Mouse (Mus musculus) natural killer cell, adult 2 months (primary cell): ENCODE measurements at regions not wholly inside any gene's neighbourhood (a gene's known extent, or its start where the extent isn't known, plus 50 kb on each side); places are given as distances from the start of the nearest gene placed in this dataset.
A peak's percentile ranks its signal among the peaks of the same experiment; 100 is the strongest.

Source experiments
- DNase-seq, 2 experiments: peaks; one replicate each; pipeline ENCODE4 v3.0.0; 2022; ENCODE audit warnings: low spot score in 2 of 2

DNA sequence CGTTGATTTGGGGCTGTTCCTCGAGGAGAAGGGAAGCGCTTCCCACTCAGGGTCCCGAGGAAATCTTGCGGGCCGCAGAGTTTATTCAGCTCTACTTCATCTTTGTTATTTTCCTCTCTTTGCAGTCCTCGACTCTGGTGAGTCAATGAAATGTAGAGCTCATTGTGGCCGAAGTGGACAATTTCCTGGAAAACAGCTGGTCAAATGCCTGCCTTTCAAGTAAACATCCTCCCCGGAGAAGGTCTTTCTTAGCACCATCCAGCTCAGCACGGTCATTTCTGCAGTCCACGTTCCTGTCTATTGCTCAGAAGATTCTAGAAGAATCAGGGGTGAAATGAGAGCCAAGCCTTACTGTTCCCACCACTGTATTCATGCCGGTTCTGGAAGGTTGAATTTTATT is 133.0 kb downstream of the Bcas1 start:
- no peak for DNase-seq

DNA sequence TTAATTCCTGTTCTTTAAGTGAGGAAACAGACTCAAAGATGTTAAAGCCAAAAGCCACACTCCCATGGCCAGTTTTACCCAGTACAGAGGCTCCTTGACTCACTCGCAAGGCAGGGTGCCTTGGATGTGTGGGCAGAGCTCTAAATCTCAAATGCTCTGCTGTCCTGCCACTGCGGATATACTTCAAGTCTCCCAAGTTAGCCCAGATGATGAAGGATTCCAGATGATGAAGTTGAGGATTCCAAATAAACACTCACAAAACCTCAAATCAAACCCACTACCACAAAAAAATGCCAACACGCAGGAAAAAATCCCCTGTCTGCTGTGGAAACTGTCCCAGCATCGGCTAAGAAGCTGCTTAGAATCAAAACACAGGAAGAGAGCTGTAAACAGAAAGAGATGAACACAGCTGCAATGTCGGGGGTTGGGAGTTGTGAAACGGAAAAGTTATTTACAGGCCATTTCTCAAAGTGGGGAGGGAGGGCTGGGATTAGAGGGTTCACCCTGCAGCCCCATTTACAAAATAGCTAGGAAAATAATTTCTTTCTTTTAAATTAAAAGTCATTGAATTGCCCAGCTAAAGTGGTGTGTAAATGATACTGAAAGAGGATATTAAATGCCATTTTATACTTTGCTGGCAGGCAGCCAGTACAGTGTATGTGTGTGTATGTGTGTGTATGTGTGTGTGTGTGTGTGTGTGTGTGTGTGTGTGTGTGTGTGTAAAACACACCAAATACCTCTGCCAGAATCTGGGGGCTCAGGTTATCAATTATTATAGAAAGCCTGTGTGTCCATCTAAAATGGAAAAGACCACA is 135.6 kb downstream of the Bcas1 start:
- DNase-seq: no peak

DNA sequence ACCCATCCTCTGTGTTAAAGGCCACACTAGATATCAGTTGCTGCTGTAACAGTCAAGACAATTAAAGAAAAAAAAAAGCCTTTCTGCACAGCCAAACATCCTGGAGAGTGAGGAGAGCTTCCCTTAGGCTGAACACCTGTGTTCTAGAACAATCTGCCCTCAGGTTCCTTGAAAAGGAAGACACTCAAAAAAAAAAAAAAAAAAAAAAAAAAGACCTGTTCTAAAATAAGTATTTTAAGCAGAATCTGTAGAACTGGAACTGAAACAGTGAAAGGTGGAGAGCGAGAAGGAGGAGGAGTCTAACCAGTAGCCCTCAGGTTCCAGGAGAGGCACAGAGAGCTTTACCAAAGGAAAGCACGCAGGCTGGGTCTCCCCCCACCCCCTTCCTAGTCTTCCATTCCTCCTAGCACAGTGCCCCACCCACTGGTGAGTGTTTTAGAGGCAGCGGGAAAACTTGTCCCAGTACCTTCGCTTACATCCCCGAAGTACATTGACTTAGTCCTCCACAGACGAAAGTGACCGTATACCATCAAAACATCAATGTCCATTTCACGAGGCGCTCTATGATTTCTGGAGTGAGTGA is 138.2 kb downstream of the Bcas1 start:
- no peak for DNase-seq

DNA sequence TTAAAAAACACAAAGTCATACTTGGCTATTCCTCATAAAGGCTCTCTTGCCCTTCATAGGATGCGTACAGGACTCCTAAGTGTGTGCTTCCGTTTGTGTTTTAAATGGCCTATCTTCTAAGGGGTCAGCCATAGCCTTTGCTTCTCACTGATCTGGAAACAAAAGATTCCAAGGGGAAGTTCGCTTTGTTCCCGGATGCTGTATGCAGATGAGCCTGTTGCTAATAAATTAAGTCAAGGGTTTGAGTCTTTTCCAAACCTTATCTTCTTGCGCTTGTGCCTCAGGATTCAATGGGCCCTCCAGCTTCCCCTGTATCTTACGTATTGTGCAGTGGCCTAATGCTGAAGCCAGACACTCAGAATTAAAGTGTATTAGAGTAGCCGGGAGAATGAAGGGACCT is 138.9 kb downstream of the Bcas1 start:
- no peak for DNase-seq

DNA sequence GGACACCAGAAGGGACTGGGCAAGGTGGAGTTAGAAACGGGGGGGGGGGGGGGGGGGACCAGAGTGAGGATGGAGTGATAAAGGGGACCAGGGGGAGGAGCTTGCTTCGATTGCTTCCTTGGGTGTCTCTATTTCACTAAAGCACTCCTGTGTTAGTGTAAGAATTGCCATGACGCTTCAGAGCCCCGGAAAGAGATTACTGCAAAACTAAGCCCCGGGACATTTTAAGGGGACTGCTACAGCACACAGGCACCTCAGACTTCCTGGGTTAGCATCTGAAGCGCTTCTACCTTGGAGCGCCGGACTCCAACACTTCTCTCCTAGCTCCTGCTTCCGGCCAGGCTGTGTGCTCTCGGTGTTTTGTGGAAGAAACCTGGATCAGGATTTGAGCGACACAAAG is 139.4 kb downstream of the Bcas1 start:
- DNase-seq: no peak

DNA sequence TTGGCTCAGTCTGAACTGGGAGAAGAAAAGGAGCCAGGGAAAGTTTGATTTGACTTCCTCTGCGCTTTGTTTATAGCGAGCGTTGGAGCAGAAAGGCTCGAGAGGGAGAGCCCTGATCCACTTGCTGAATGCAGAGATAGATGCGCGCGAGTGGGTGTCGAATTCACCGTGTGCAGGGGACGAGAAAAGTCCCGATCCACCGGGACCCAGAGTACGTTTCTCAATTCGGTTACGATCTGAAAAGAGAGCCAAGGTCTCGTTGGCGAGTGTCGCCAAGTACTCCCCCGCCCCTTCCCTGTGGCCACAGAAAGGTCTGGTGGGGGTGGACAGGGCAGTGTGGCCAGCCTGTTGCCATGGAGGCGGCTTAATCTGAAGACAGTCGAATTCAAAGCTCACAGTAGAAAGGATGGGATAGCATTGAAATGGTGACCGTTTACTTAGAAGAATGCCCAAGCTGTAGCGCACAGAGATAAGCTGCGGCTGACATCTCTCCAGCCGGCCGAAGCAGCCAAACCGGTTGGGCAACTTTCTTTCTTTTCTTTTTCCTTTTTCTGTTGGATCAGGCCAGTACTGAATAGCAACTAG is 139.5 kb upstream of the Zfp217 start:
- no peak for DNase-seq

DNA sequence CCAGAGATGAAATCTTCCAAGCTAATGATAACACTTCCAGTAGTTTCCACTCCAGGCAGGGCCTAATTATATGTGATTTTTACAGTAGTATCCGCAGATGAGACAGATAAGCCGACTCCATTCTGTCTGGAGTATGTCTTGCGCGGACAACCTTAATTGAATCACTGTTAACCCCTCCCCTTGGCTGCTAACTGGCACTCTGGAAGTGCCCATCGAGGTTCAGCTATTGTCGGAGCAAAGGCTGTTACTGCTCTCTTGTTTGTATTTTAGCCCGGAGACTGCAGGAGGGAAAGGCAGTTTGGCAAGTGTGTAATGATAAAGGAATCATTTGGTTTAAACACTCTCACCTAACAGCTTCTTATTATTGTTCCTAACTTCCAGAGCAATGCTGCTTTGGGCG is 138.9 kb upstream of the Zfp217 start:
- DNase-seq: no peak

DNA sequence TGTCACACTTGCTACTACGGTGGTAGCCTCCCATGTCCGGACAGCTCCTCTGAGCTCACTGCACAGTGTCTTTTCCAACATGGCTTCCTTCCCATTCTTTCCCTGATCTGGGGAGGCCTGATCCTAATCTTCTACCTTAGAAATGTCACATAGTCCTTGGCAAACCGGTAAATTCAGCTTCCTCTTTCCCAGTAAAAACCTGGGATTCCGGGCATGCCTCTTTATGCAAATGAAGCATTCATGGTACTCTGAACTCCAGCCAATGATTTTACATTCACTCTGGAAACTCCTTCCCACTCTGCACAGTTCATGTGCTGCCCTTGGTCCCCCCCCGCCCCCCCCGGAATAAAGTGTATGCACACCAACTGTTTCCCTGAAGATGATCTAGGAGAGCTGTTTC is 134.6 kb upstream of the Zfp217 start:
- DNase-seq: no peak

DNA sequence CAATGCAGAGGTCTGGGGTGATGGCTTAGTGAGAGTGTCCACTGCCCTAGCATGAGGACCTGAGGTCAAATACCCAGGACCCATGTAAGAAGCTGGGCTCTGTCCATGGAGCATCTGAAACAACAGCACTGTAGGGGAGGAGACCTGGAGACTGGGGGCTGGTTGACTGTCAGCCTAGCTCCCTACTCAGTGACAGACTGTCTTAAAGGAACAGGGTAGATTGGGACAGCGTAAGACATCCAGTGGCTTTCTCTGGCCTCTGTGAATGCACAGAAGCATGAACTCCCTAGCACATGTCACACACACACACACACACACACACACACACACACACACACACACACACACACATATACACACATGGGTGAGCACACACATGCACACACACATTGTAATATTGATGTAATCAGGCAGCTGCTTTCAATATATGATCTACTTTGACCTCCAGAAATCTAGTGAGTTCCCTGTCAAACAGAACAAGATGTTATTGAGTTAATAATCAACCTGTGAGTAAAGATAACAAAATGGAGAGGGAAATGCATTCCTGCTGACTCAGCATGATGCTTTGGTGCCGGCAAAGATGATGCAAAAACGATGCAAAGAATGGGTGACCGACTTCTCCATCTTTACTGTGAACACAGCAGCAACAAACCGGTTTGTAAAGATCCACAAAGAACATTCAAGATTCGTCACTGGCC is 133.6 kb upstream of the Zfp217 start:
- no peak for DNase-seq

DNA sequence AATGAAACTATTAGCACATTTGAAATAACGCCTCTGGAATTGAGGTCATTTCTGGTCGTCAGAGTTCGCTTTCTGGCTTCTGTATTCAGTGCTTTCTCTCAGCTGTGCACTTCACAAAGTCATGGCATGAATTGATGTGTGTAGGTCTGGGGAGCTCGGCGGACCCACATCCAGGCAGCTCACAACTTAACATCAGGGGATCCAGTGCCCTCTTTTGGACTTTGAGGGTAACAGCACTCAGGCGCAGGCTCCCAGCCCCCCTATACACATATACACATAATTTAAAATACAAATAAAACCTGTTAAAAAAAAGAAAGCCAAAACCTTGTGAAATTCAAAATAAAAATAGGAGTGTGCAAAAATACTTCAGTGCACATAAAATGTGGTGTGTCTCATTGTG is 132.8 kb upstream of the Zfp217 start:
- DNase-seq: no peak

DNA sequence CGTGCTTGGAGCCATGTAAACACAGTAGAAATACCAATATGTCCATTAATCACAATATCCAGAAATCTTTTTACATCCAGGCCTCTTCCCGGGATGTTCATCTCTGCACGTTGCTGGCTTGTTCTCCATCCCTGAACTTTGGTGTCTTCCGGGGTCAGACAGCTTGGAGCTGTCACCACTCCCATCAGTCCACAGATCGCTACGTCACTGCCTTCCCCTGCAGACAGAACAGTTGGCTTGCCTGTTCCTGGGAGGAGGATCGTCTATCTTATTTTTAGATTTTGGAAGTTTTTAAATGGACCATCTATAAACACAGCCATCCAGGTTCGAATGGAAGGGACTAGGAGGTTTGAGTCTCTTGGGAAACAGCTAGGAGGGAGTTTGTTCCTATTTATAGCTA is 130.0 kb upstream of the Zfp217 start:
- no peak for DNase-seq

DNA sequence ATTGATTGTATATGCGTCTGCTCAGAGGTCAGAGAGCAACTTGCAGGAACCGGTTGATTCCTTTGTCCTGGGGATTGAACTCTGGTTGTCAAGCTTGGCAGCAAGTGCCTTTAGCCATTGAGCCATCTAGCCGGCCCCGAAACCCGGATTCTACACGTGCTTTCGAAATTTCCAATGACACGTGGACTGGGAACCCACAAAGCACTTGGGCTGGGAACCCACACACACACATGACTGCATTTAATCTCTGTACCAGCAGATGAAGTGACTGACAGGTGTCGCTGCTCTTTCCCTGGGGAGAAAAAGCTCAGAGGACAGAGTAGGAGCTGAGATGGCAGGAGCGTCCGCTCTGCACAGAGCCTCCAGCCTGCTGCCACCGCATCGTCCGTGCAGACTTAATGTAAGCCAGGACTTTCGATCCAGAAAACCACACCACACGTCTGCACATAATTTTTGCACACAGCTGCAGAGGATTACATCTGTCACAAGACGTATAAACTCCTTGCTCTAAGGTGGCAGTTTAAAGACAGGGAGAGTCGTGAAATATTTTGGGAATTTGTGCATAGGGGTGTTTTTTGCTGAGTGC is 129.4 kb upstream of the Zfp217 start:
- no peak for DNase-seq

DNA sequence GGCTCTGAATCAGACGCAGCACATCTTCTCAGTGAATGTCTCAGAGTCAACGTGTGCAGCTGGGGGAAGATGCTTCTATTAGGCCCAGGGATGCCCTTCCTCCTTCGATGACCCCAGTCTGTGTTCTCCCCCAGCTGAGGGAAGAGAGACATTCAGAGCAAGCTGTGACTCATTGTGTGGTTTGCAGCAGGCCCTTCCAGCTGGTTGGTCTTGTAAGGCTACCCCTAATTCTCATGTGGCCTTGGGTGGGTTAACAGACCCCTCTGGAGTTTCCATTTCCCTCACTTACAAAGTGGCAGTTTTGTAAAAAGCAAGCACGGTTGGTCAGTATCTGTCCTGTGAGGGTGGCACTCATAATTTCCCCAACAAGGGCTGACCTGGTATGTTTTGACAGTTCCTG is 127.8 kb upstream of the Zfp217 start:
- DNase-seq: no peak

DNA sequence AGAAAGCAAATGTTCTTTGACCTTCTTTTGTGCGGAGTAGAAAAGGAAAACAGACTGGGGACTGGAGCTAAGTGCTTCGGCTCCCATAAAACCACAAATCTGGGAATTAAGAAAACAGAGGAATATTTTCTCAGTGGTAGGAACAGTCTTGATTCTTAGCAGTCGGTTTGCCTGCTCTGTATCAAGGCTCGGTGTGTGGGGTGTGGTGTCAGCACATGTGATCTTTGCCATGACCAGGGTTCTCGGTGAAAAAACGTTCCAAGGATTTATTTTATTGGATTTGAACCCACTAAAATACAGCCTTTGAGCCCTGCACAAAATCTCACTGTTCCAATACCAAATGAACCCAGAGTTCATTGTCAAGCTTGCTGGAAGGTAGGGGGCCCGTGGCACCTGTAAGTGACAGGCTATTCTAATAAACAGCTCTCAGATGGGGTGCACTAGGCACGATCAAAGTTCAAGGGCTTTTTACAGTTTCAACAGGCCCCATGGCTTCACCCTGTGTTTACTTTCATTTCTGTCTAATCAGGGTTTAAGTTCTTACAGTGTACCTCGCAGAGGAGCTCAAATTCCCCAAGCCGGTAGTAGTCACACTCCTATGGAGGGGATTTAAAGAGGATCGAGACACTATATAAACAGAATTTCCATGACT is 122.1 kb upstream of the Zfp217 start:
- DNase-seq: no peak

DNA sequence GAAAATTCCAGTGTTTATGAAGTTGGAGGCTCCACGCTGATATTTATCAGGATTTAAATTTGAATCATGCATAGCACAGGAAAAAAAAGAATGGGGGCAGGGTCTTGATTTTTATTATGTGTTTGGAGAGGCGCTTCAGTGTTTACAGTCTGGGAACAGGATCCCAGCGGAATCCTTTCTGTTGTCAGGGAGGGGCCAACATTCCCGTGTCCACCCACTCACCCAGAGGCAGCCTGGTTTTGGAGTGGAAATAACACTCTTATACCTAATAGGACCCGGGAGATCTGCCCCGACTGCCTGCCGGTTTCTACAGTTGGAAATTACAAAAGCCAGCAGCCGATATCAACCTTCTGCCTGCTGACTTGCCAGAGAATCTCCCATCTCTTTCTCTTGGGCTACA is 120.2 kb upstream of the Zfp217 start:
- DNase-seq: no peak

DNA sequence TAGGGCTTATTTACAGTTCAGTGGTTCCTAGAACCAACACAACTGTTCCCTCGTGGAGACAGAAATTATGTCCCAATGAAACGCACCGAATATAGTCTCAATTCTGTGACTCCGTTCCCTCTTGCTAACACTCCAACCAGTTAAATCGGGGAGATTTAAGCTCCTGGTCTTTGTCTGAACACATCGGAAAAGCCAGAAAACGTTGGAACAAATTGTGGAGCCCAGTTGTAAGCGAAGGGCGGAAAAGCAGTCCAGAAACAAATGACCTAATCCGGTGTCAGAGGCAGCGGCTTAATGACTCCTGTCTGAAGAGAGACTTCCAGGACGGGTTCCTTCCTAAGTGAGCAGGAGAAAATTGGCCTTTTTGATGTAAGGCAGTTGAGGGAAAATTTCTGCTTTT is 119.2 kb upstream of the Zfp217 start:
- DNase-seq: no peak

DNA sequence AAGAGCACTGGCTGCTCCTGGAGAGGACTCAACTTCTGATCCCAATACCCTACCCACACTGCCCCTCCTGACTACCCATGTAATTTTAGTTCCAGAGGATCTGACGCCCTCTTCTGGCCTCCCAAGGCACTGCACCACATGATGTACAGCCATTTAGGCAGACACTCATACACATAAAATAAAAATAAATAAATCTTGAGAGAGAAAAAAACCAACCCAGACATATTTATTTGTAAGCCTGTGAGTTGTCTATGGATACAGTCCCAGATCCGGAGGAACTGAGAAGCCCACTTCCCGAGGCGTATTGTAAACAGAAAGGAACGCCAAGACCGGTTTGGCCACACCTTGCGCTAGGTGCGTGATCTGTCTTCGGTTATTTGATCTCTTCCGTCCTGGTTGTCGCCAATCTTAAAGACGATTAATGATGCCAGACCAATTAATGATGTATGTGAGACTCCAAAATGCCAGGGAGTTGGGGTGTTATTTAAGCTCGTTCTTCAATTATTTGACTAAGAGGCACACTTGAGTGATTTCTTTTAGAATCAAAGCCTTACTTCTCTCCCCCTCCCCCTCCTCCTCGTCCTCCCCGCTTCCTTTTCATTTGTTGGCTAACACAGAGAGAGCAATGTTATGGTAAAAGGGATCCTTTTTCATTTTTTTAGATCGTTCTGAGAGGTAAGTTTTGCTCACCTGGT is 118.7 kb upstream of the Zfp217 start:
- peak; percentile 9 to 50 for DNase-seq

DNA sequence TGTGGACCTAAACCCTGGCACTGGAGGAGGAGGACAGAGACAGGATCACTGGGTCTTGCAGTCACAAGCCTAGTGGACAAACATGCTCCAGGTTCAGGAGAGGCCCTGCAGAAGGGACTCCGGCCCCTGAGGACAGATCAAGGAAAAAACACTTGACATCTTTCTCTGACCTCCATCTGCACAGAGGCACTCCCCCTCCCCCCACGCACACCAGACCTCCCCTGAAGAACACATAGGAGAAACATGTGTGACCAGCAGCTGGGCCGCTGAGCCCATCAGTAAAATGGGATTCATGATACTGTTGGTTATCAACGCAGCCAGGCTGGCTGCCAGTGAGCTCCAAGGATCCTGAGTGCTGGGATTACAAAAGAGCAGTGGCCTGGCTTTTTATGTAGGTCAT is 115.7 kb upstream of the Zfp217 start:
- DNase-seq: no peak

DNA sequence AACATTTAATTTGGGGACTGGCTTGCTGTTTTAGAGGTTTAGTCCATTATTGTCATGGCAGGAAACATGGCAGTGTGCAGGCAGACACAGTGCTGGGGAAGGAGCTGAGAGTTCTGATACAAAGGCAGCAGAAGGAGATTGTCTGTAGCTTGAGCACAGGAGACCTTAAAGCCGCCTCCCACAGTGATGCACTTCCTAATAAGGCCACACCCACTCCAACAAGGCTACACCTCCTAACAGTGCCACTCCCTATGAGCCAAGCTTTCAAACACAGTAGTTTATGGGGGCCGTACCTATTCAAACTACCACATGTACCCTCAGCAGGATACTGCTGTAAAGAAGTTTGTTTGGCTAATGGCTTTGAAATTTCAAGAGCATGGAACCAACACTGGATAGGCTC is 113.3 kb upstream of the Zfp217 start:
- no peak for DNase-seq

DNA sequence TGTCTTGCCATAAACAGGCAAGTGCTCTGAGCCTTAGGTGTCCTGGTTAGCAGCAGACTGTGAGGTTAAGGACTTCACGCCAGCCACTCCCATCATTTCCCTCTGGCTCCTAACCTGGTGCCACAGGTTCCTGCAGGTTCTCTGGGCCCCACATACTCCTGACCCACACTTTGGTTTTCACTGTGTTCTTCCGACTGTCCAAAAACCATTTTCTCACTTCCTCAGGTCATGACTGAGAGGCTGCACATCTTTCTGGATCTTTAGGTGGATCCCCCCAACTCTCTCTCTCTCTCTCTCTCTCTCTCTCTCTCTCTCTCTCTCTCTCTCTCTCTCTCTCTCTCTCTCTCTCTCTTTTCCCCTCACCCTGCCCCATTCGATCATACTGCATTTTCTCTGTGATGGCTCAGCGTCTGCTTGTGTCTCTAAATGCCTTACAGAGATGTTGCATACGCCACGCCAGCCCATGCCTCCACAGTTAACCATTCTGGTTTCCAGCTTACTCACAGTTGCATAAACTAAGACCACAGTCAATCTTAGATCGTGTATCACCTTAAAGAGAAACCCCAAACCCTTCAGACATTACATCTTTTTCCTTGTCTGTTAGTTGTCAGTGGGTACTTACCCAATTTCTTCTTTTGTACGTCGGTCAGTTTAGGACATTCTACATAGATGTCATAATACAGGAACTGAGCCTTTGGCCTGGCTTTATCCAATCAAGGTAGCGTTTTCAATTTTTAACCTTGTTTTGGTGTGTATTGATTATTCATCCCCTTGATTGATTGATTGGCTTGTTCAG is 112.0 kb upstream of the Zfp217 start:
- DNase-seq: no peak
